Mouse (Mus musculus): ENCODE results near the gene Drosha.

- TF ChIP-seq CTCF (IDR thresholded peaks at IDR 0.05; ENCODE audit: low read depth, low read length) (peak; percentile 14; the same call in 1 of the 2 replicates), POLR2A (IDR thresholded peaks at IDR 0.05; ENCODE audit: extremely low read depth, insufficient read depth, low read length) (no peak)
Measured at GRCm38 (mm10) chr15:12842833-12843232, 18.2 kb downstream of the Drosha start.

Measured in liver, adult 2 months (tissue).